Mouse (Mus musculus) urinary bladder, postnatal 36 days (tissue): Measurements from ENCODE around the gene Rad54l2.

Source experiments
- DNase-seq, 2 experiments: peaks; one replicate each; pipeline ENCODE4 v3.0.0; 2022; ENCODE audit warnings: low spot score in 2 of 2, mixed read lengths in 1 of 2

Rad54l2 gene

GRCm38 (mm10) chr9:106752135-106752534 is 36.9 kb downstream of the Rad54l2 start:
- DNase-seq = no peak

- no peak for DNase-seq
Measured at GRCm38 (mm10) chr9:106739962-106740361, 49.0 kb downstream of the Rad54l2 start.

- no peak for DNase-seq
Measured at GRCm38 (mm10) chr9:106739056-106739455, 49.9 kb downstream of the Rad54l2 start.

GRCm38 (mm10) chr9:106738199-106738985 is 50.6 kb downstream of the Rad54l2 start:
- DNase-seq = no peak

GRCm38 (mm10) chr9:106733690-106734089 is 55.3 kb downstream of the Rad54l2 start:
- DNase-seq = no peak

GRCm38 (mm10) chr9:106729416-106729815 is 59.6 kb downstream of the Rad54l2 start:
- no peak for DNase-seq

GRCm38 (mm10) chr9:106726891-106727290 is 62.1 kb downstream of the Rad54l2 start:
- DNase-seq = no peak

- DNase-seq = no peak
Measured at GRCm38 (mm10) chr9:106725435-106725834, 63.6 kb downstream of the Rad54l2 start.

GRCm38 (mm10) chr9:106724864-106725263 is 64.1 kb downstream of the Rad54l2 start:
- no peak for DNase-seq

- DNase-seq = no peak
Measured at GRCm38 (mm10) chr9:106716729-106717128, 72.3 kb downstream of the Rad54l2 start.

GRCm38 (mm10) chr9:106716232-106716631 is 72.8 kb downstream of the Rad54l2 start:
- DNase-seq = no peak

- no peak for DNase-seq
Measured at GRCm38 (mm10) chr9:106712470-106712869, 76.5 kb downstream of the Rad54l2 start.

- no peak for DNase-seq
Measured at GRCm38 (mm10) chr9:106692973-106693481, 96.0 kb downstream of the Rad54l2 start.

- no peak for DNase-seq
Measured at GRCm38 (mm10) chr9:106688834-106689233, 100.2 kb downstream of the Rad54l2 start.

GRCm38 (mm10) chr9:106686983-106687650 is 101.9 kb downstream of the Rad54l2 start:
- peak; percentile 52 to 68 for DNase-seq

- DNase-seq = peak; percentile 81 to 86
Measured at GRCm38 (mm10) chr9:106685249-106686101, 103.5 kb downstream of the Rad54l2 start, which contains the start of gene Tex264. Gene Tex264, minus strand, starts transcription at chr9:106685927.

GRCm38 (mm10) chr9:106684918-106685248 is 104.1 kb downstream of the Rad54l2 start:
- DNase-seq = no peak

GRCm38 (mm10) chr9:106684093-106684872 is 104.7 kb downstream of the Rad54l2 start:
- DNase-seq = no peak

GRCm38 (mm10) chr9:106681026-106681425 is 108.0 kb downstream of the Rad54l2 start:
- DNase-seq = no peak

- no peak for DNase-seq
Measured at GRCm38 (mm10) chr9:106678242-106678641, 110.8 kb downstream of the Rad54l2 start.

- no peak for DNase-seq
Measured at GRCm38 (mm10) chr9:106677702-106678101, 111.3 kb downstream of the Rad54l2 start.
